Mouse (Mus musculus): ENCODE data around the gene Gjc1. TPM values are rescaled to one million over a fixed set of nuclear protein-coding genes. Genes with fewer than 3 reads are reported as not detected.

The Gjc1 gene
- total RNA-seq, 2 experiments from 2014 or later = 4.6 to 5.8 TPM

- DNase-seq = no peak
- intact Hi-C loops (cut with DNase I) = no loop called here
These were observed 65.7 kb downstream of the Gjc1 start for GRCm38 (mm10) chr11:102753591-102754324.

- DNase-seq = no peak
- intact Hi-C loops (cut with DNase I) = no loop called here
These were observed 66.5 kb downstream of the Gjc1 start for GRCm38 (mm10) chr11:102752896-102753590.

GRCm38 (mm10) chr11:102749712-102750111 lies 69.8 kb downstream of the Gjc1 start:
- intact Hi-C loops (cut with DNase I) = no loop called here
- no peak for DNase-seq

Other genes with a start within 250 kb of the Gjc1 start
- not detected for gene Gm11627, start 240.2 kb downstream of the Gjc1 start, total RNA-seq (2021)
- 1 to 10 TPM; 1.3 to 2.4 TPM for gene Fzd2, start 215.3 kb downstream of the Gjc1 start, total RNA-seq (2021)
- gene Meioc, start 156.0 kb downstream of the Gjc1 start, total RNA-seq (2021) = not detected
- gene Ccdc43, start 121.9 kb downstream of the Gjc1 start, total RNA-seq (2021) = 10 to 100 TPM; 67.5 to 70.1 TPM
- under 1 TPM; 0.32 to 0.79 TPM for gene Adam11, start 58.3 kb downstream of the Gjc1 start, total RNA-seq (2021)
- gene Higd1b, start 16.1 kb upstream of the Gjc1 start, total RNA-seq (2021) = 1 to 10 TPM; 3.5 to 6.1 TPM
- 10 to 100 TPM; 20.7 to 28.5 TPM for gene Eftud2, start 61.3 kb upstream of the Gjc1 start, total RNA-seq (2021)
- gene Ccdc103, start 61.5 kb upstream of the Gjc1 start, total RNA-seq (2021) = not detected
- not detected for gene Fam187a, start 65.5 kb upstream of the Gjc1 start, total RNA-seq (2021)
- gene Gfap, start 81.2 kb upstream of the Gjc1 start, total RNA-seq (2021) = not detected
- under 1 TPM; 0.17 to 0.46 TPM for gene Kif18b, start 105.4 kb upstream of the Gjc1 start, total RNA-seq (2021)
- gene C1ql1, start 127.0 kb upstream of the Gjc1 start, total RNA-seq (2021) = under 1 TPM in 1 of 2 experiments, not detected in 1; 0.17 TPM
- gene Nmt1, start 208.5 kb upstream of the Gjc1 start, total RNA-seq (2021) = 10 to 100 TPM; 44.6 to 47.2 TPM
- gene Dcakd, start 208.6 kb upstream of the Gjc1 start, total RNA-seq (2021) = 10 to 100 TPM; 16.2 to 19.8 TPM